Mouse (Mus musculus): Measurements from ENCODE around the gene Tmbim6.

DNA sequence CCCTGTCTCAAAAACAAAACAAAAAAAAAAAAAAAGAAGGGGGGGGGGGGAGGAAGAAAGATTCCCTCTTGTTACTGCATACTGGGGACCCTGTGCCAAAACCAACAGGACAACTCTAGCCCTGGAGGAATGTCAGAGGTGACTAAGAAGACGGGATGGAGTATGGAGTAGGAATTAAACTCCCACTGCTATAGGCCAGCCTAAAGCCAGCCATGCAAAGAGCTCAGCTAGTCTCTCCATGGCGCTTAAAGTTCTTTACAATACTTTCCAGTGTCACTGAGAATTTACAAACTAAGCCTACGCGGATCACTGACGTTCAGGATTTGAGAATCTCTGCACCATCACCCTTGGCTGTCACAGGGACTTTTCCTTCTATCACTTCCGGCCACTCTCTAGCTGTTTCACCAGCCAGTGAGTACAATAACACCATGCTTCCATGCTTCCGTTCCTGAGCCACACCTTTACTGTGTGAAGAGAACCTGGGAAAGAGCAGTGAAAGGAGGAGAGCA lies 28.6 kb upstream of the Tmbim6 start:
- TF ChIP-seq CTCF (IDR thresholded peaks at IDR 0.05; ENCODE audit: borderline replicate concordance, insufficient read depth, low read depth, low read length) (no peak), POLR2A (IDR thresholded peaks at IDR 0.05; ENCODE audit: borderline replicate concordance, insufficient read depth, low read length) (no peak)

Measured in cerebellum, adult 2 months (tissue).